In genomic region chr14:72516376-72516775, GRCm38 (mm10) we compare ENCODE assay signal across 8 mouse cellular contexts. TPM values are rescaled to one million over a fixed set of nuclear protein-coding genes. Genes with fewer than 3 reads are reported as not detected.
DNase-seq lines count a peak whose midpoint lies in the region; ATAC-seq and TF ChIP-seq lines count a peak whose summit lies in the region.

No protein-coding gene starts in this region.

- WGBS in lung, adult 2 months: 21% methylated on average over 5 of the region's 5 CpGs

- no peaks in the 10 kb centered on the region for H3K4me1 ChIP-seq in lung, adult 2 months (ENCODE audit: control insufficient read depth, insufficient read depth, low read length)

- peak; percentile 69 for TF ChIP-seq CTCF in left cerebral cortex, adult 2 months (IDR thresholded peaks at IDR 0.05)
- peak; percentile 76 for TF ChIP-seq CTCF in lung, adult 2 months (IDR thresholded peaks at IDR 0.05; ENCODE audit: insufficient read depth, low read length)

- ATAC-seq in CD4-positive, CD25-positive, alpha-beta regulatory T cell, adult 4 months: no peak
- ATAC-seq in hematopoietic stem cell, adult 5-6 weeks (replicated peaks in 1 of 2; ENCODE audit: insufficient read depth in 1 of 2, low FRiP score in 2 of 2, low TSS enrichment in 1 of 2, low read depth in 1 of 2, poor library complexity in 2 of 2, severe bottlenecking in 2 of 2): peak; percentile 53 to 64; a peak in 2 of 4 replicates

- no peak overlapping the region for H3K4me3 ChIP-seq in left cerebral cortex, adult 2 months
- no peak overlapping the region for H3K4me3 ChIP-seq in lung, adult 2 months (replicated peaks; ENCODE audit: extremely low read depth, low read depth, low read length)

- H3K27ac ChIP-seq in left cerebral cortex, adult 2 months: no peak overlapping the region

- no peak for TF ChIP-seq POLR2A in lung, adult 2 months (IDR thresholded peaks at IDR 0.05; ENCODE audit: borderline replicate concordance, extremely low read depth, low read depth, low read length)

- intact Hi-C loops in left cerebral cortex, adult 2 months (cut with DNase I): loop anchor here (2.0 kb wide), 1 partner anchor 140 kb away; no protein-coding TSS in a partner anchor
- intact Hi-C loops in left cerebral cortex, postnatal 36 days (cut with DNase I): loop anchor here (5.0 to 10.0 kb wide), 2 partner anchors 139 to 1732 kb away; no protein-coding TSS in a partner anchor

- DNase-seq in CD4-positive, CD25-positive, alpha-beta regulatory T cell, adult 2 months (ENCODE audit: low read depth, low spot score): peak; percentile 25
- peak; percentile 31 to 38 for DNase-seq in left cerebral cortex, adult 2 months (ENCODE audit: extremely low spot score in 1 of 2, low spot score in 2 of 2)
- no peak for DNase-seq in left cerebral cortex, postnatal 36 days (ENCODE audit: low spot score in 2 of 2)
- peak; percentile 22 to 31 for DNase-seq in cerebellum, postnatal 36 days
- DNase-seq in lung, adult 2 months: no peak
- DNase-seq in right cerebral cortex, postnatal 25 days: peak; percentile 27

RNA-seq across cellular contexts. Expression of gene Gm9195, which starts 24.7 kb away (rescaled TPM):
- not detected for polyA plus RNA-seq in CD4-positive, CD25-positive, alpha-beta regulatory T cell, adult 4 months (2017; shearing (Covaris generic))
- not detected for total RNA-seq in left cerebral cortex, adult 2 months (2021)
- not detected for total RNA-seq in left cerebral cortex, postnatal 36 days (2021)
- not detected in 2 replicates for total RNA-seq in hematopoietic stem cell, adult 5-6 weeks (2017)
- polyA plus RNA-seq in lung, adult 2 months (2012; rRNA removed): not detected in 2 replicates

Comparison
In these comparisons a context has a peak if more than half of its experiments do, and no peak if none do; other contexts are left out.
1. DNase-seq: peak in CD4-positive, CD25-positive, alpha-beta regulatory T cell, adult 2 months (single experiment), left cerebral cortex, adult 2 months (2 of 2), cerebellum, postnatal 36 days (2 of 2) and right cerebral cortex, postnatal 25 days (single experiment); none in left cerebral cortex, postnatal 36 days (0 of 2) and lung, adult 2 months (single experiment).